Mouse (Mus musculus) embryonic facial prominence, embryonic 11.5 days (tissue): ENCODE data around the gene Hist1h3g. TPM values are rescaled to one million over a fixed set of nuclear protein-coding genes. Genes with fewer than 3 reads are reported as not detected.

Source experiments
- ATAC-seq: fragments of 200-750 bp; cut with Nextera tagmentation; replicated peaks from 2 replicates; pipeline ENCODE4 v1.8.0; 2017; ENCODE audit warnings: low read depth; ENCODE audit not compliant: insufficient number of reproducible peaks, low FRiP score, low TSS enrichment
- DNase-seq: peaks from one replicate; pipeline ENCODE4 v3.0.0-alpha.2; 2015; ENCODE audit warnings: low spot score
- H3K27ac ChIP-seq: fragments of 300-500 bp; sonication (generic); replicated peaks from 2 replicates; pipeline ENCODE4 v1.5.1; 2014; ENCODE audit warnings: mild to moderate bottlenecking, low read depth, low read length, control low read depth
- H3K27me3 ChIP-seq: fragments of 300-500 bp; sonication (generic); 2 replicates; pipeline ENCODE4 v1.6.1; 2014; ENCODE audit warnings: mild to moderate bottlenecking, low read length, moderate library complexity, mixed read lengths; ENCODE audit not compliant: control insufficient read depth, insufficient read depth
- H3K36me3 ChIP-seq: fragments of 300-500 bp; sonication (generic); replicated peaks from 2 replicates; pipeline ENCODE4 v1.6.1; 2014; ENCODE audit warnings: low read depth, mild to moderate bottlenecking, low read length, moderate library complexity, mixed read lengths; ENCODE audit not compliant: control insufficient read depth, insufficient read depth
- H3K4me1 ChIP-seq: fragments of 300-500 bp; sonication (generic); 2 replicates; pipeline ENCODE4 v1.6.1; 2014; ENCODE audit warnings: low read length, mixed read lengths; ENCODE audit not compliant: control insufficient read depth, insufficient read depth
- H3K4me2 ChIP-seq: fragments of 300-500 bp; sonication (generic); 2 replicates; pipeline ENCODE4 v1.6.1; 2014; ENCODE audit warnings: low read depth, mild to moderate bottlenecking, control low read depth, low read length, moderate library complexity
- H3K4me3 ChIP-seq: fragments of 300-500 bp; sonication (generic); 2 replicates; pipeline ENCODE4 v1.5.1; 2014; ENCODE audit warnings: low read depth, low read length, control low read depth
- H3K9ac ChIP-seq: fragments of 300-500 bp; sonication (generic); replicated peaks from 2 replicates; pipeline ENCODE4 v1.6.1; 2014; ENCODE audit warnings: mild to moderate bottlenecking, control low read depth, low read length
- H3K9me3 ChIP-seq: fragments of 300-500 bp; sonication (generic); replicated peaks from 2 replicates; pipeline ENCODE4 v1.6.1; 2016; ENCODE audit warnings: mild to moderate bottlenecking, low read length, inconsistent platforms, mixed read lengths; ENCODE audit not compliant: control insufficient read depth
- WGBS: fragments of 180-500 bp; shearing (Covaris S2); extraction: QIAGEN DNeasy Blood & Tissue Kit; methylation state at CpG from one replicate; pipeline ENCODE4 v1.1.7; 2014; 5-methylcytosine and 5-hydroxymethylcytosine counted together
- polyA plus RNA-seq: library from polyadenylated mRNA; unstranded; fragments of >200 nt; fragmentation: Nextera tagmentation; extraction: Ambion mirVana; gene quantifications from 2 replicates; pipeline ENCODE4 v1.2.1, GENCODE M21; 2014

Gene Hist1h3g
- polyA plus RNA-seq, 1 experiment from 2014 or later, result 6.1 TPM

- Histone ChIP-seq H3K4me3 (peak overlapping the region; percentile 26), H3K9ac (0 out of 2 replicates have a peak overlapping the region, but pooled peaks have one; percentile 25), H3K36me3 (no peaks in the 10 kb centered on the region), H3K4me2 (peak overlapping the region; percentile 27), H3K4me1 (no peaks in the 10 kb centered on the region), H3K27me3 (no peaks in the 10 kb centered on the region), H3K9me3 (no peaks in the 10 kb centered on the region), H3K27ac (no peak overlapping the region)
- WGBS, result 3% methylated on average over 10 of the region's 10 CpGs
- peak; percentile 50; the same call in 1 of the 2 replicates for ATAC-seq
- peak; percentile 79 for DNase-seq
These were observed 36.6 kb upstream of the Hist1h3g start for GRCm38 (mm10) chr13:23498653-23499052.

- ATAC-seq, result no peak
- Histone ChIP-seq H3K4me1 (no peaks in the 10 kb centered on the region), H3K4me2 (no peak overlapping the region), H3K4me3 (no peak overlapping the region), H3K9ac (no peak overlapping the region), H3K36me3 (no peaks in the 10 kb centered on the region), H3K27me3 (no peaks in the 10 kb centered on the region), H3K27ac (no peak overlapping the region), H3K9me3 (no peaks in the 10 kb centered on the region)
- WGBS, result 5% methylated on average over 7 of the region's 7 CpGs
- DNase-seq, result no peak
These were observed 35.3 kb upstream of the Hist1h3g start for GRCm38 (mm10) chr13:23499943-23500342.

- under 1% methylated on average over 17 of the region's 17 CpGs for WGBS
- no peaks in the 10 kb centered on the region for H3K27me3 ChIP-seq
- ATAC-seq (peak; percentile 51; the same call in 1 of the 2 replicates), DNase-seq (peak; percentile 91)
- H3K9me3 ChIP-seq, result no peaks in the 10 kb centered on the region
- H3K36me3 ChIP-seq, result no peaks in the 10 kb centered on the region
- H3K4me3 ChIP-seq, result peak overlapping the region; percentile 2; the same call in 1 of the 2 replicates
- H3K9ac ChIP-seq, result no peak overlapping the region
- H3K4me1 ChIP-seq, result no peaks in the 10 kb centered on the region
- H3K27ac ChIP-seq, result no peak overlapping the region
- H3K4me2 ChIP-seq, result no peak overlapping the region
These were observed 34.6 kb upstream of the Hist1h3g start for GRCm38 (mm10) chr13:23500424-23501200.

GRCm38 (mm10) chr13:23501511-23501910 is 33.7 kb upstream of the Hist1h3g start:
- H3K27ac ChIP-seq, result no peak overlapping the region
- H3K9ac ChIP-seq, result no peak overlapping the region
- 20% methylated on average over 5 of the region's 5 CpGs for WGBS
- ATAC-seq, result no peak
- DNase-seq, result no peak
- no peaks in the 10 kb centered on the region for H3K4me1 ChIP-seq
- H3K36me3 ChIP-seq, result no peaks in the 10 kb centered on the region
- peak overlapping the region; percentile 36 for H3K4me2 ChIP-seq
- H3K4me3 ChIP-seq, result peak overlapping the region; percentile 14; the same call in 1 of the 2 replicates
- H3K27me3 ChIP-seq, result no peaks in the 10 kb centered on the region
- H3K9me3 ChIP-seq, result no peaks in the 10 kb centered on the region

GRCm38 (mm10) chr13:23502031-23502567 is 33.1 kb upstream of the Hist1h3g start:
- Histone ChIP-seq H3K27me3 (no peaks in the 10 kb centered on the region), H3K4me3 (no peak overlapping the region; the same call in 1 of the 2 replicates), H3K36me3 (no peaks in the 10 kb centered on the region), H3K4me2 (peak overlapping the region; percentile 36; the same call in 1 of the 2 replicates), H3K4me1 (no peaks in the 10 kb centered on the region), H3K9me3 (no peaks in the 10 kb centered on the region), H3K9ac (no peak overlapping the region), H3K27ac (no peak overlapping the region)
- DNase-seq (no peak), ATAC-seq (no peak)
- WGBS, result 30% methylated on average over 9 of the region's 9 CpGs

- no peaks in the 10 kb centered on the region for H3K9me3 ChIP-seq
- H3K4me2 ChIP-seq, result no peak overlapping the region
- ATAC-seq, result no peak
- no peaks in the 10 kb centered on the region for H3K4me1 ChIP-seq
- no peaks in the 10 kb centered on the region for H3K27me3 ChIP-seq
- H3K36me3 ChIP-seq, result no peaks in the 10 kb centered on the region
- WGBS, result 27% methylated on average over 4 of the region's 4 CpGs
- H3K9ac ChIP-seq, result no peak overlapping the region
- DNase-seq, result no peak
- H3K4me3 ChIP-seq, result no peak overlapping the region
- H3K27ac ChIP-seq, result no peak overlapping the region
These were observed 32.3 kb upstream of the Hist1h3g start for GRCm38 (mm10) chr13:23502916-23503315.

GRCm38 (mm10) chr13:23503797-23504196 is 31.4 kb upstream of the Hist1h3g start:
- Histone ChIP-seq H3K27me3 (no peaks in the 10 kb centered on the region), H3K4me1 (no peaks in the 10 kb centered on the region), H3K9me3 (no peaks in the 10 kb centered on the region), H3K27ac (no peak overlapping the region), H3K9ac (no peak overlapping the region), H3K4me2 (no peak overlapping the region), H3K36me3 (no peaks in the 10 kb centered on the region), H3K4me3 (0 out of 2 replicates have a peak overlapping the region, but pooled peaks have one; percentile 3)
- ATAC-seq (no peak), DNase-seq (peak; percentile 91)
- under 1% methylated on average over 9 of the region's 9 CpGs for WGBS
